Mouse (Mus musculus): Measurements from ENCODE around the gene Tmem109.

Gene Tmem109

DNA sequence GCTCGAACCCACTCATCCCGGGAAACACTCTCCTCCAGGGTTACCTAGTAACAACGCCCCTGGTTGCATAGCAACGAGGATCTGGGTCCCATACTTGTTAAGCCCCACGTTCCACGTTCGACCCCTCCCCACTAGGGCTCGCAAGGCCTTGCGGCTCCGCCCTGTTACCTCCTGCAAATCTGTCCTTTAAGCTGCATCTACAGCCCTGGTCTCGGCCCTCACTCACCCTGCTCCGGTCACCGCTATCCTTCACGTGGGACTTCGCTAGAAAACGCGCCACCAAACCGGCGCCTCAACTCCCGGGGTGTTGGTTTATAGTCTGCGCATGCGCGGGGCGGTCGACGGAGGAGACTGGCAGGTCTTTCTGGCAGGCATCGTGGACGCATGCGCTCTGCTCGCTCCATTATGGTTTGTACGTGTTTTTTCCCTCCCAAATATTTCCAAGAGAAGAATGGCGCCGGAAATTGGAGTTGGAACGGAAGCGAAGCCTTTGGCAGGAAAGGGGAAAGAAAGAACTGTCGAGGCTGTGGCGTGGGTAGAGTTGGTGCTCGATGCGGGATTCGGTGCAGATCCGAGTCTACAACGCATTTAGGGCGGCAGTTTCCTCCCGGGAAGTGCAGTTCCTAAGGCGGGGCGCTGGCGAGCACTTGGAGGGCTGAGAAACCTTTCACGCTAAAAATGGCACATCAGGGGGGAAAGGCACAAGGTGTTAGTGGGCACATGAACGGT, at the start of gene Tmem109:
TSS of gene Tmem109 (minus strand) at position 576 of the 729 bp plus-strand sequence.
- DNase-seq: peak; percentile 94 to 97

DNA sequence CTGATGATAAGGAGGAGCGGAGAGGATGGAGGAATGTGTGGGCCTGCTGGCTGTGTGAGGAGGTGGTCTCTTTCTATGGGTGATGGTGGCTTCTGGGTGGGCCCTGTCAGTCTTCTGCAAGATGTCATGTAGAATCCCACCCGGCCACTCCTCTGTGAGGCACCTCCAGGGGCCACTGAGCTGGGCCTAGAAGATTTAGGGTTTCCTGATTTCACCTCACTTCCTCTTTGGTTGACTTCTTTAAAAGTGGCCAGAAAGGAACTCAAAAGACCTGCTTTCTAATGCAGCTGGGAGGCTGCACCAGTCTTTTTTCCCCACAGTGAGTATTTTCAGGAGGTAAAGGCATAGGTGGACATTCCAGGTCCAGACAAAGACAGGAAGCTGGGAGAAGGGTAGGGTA, 48.8 kb upstream of the Tmem109 start:
- DNase-seq: no peak

DNA sequence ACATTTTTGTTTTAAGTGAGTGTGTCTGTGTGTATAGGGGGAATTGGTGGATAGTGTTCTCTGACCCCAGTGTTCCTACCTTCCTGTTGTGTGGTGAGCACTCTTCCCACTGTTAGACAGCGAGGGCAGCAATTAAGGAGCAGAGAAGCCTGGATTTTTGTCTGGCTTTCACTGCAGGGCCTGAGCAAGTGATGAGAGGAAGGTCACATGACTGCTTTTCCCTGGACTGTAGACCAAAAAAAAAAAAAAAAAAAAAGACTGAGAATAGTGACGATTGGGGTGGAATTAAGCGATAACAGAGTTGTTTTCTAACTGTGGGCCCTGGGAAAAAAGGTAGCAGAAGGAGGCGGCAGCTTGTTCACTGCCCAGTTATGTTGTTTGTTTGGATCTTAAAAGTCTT, 44.9 kb upstream of the Tmem109 start:
- no peak for DNase-seq

DNA sequence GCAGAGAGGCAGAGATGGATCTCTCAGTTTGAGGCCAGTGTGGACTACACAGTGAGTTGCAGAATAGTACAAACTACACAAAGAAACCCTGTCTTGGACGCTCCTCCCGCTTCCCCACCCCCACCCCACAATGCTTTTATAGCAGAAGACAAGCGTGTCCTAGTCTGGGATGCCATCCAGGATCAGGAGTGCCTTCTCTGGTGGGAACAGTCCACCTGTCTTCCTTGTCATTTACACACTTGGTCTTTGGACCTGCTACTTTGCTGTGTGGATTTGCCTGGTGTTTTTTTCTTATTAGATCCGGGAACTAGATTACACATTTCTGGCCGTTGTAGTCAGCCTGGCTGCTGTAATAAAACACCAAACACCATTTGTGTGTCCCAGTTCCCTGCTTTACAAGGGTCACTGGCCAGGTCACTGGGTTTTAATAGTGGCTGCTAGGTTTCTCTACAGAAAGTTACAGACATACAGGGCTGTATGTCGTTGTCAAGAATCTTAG, 44.4 kb upstream of the Tmem109 start:
- no peak for DNase-seq

DNA sequence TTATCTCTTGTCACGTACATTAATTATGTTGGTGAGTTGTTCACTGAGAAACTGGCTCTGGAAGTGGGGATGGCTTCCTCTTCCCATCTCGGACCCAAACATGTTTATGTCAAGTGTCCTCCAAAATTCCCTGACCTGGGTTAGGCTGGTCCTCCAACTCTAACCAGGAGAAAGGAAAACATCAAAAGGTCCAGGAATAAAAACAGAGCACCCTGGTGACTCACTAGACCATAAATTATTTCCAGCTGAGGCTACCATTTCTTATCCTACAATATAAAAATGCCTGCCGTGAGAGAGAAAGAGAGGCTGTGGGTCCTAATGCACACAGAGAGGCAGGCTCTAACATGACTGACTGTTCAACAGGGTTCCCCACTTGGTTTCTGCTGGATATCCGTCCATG, 42.4 kb upstream of the Tmem109 start:
- DNase-seq: no peak

DNA sequence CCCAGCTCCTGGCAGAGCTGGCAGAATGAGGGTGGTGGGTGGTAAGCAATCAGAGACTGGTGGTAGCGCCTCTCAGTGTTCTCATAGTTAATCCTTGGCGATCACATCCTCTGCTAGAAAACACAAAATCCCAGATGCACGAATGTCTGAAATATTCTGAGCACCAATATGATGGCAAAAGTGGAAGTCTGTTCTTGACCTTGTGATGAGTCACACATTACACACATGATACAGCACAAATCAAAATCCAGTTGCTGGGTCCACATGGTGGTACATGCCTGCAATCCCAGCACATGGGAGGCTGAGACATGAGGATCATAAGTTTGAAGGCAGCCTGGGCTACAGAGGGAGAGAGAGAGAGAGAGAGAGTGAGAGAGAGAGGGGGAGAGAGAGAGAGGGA, 39.3 kb upstream of the Tmem109 start:
- no peak for DNase-seq

DNA sequence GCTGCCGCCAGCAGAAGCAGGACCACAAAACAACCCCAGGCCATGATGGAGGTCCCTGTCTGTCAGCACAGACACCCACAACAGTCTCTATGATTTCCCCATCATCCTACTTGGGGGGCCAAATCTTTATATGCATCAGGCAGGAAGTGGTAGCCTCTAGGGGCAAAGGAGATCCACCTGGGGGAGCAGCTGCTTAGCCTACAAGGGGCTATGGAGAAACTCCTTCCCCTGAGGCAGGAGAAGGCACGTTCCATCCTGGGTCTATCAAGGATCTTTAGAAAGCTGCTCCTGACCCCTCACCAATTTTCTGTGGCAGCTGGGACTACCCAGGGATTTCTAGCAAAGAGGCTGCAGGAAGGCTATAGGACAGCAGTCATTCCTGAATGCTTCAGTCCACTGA, 38.7 kb upstream of the Tmem109 start, which contains the start of gene Zp1:
TSS of gene Zp1 (minus strand) at position 101 of the 400 bp plus-strand sequence.
- DNase-seq: no peak

DNA sequence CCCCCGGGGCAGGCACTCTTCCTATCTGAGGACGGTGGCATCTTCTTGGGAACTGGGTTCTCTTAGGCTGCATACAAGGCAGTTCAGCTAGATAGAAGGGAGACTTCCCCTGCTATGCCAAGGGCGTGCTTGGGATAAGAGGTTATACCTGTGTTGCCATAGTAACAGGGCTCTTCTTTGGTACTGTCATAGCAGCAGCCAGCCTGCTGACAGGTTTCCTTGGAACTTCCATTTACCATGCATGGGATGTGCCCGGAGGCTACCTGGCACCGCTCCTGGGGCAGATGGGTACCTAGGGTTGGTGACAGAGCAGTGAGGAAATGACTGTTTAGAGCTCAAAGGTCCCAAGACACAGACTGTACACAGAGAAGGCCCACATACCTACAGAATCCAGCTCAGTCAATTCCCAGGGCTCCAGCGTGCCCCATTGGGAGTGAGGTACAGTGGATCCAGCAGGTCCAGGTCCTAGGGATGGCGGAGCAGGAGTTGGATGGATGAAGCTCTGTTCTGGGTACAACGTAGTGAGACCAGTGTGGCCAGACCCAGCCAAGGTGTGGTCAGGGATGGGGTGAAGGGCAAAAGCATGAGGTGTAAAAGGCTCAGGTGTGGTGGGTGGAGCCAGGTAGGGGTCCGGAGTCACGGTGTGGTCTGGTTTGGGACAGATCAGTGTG, 36.7 kb upstream of the Tmem109 start:
- DNase-seq: peak; percentile 32 to 59

DNA sequence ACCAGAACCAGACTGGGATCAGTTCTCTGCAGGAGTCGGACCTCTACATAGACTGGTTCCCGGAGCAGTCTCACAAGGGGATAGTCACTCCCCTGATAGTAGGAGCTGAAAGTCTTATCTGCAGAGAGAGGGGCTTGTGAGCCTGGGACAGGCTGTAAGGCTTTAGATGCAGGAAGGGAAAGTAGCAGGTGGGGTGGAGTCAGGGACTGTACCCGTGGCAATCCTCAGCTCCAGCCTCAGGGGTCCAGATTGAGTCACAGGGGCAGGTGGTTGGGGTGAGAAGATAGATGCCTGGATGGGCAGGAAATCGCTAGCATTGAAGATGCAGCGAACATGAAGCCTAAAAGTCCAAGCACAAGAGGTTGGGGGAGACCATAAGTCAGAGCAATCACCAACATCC, 34.7 kb upstream of the Tmem109 start:
- no peak for DNase-seq

DNA sequence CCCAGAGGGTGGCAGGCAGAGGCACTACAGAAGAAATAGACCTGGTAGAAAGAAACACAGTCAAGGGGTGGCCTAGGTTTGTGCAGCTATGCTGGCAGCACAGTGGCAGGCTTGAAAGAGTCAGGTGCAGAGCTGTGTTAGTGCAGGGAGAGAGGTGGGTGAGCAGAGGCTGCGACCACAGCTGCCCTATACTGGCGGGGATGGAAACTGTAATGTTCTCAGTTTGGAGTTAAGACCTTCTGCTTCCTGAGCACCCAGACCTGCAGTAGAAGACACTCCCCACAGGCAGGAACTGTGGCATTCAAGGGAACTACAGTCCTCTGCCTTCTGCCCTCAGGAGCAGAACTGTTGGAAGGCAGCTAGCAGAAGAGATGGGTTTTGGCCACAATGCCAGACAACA, 33.1 kb upstream of the Tmem109 start:
- no peak for DNase-seq

DNA sequence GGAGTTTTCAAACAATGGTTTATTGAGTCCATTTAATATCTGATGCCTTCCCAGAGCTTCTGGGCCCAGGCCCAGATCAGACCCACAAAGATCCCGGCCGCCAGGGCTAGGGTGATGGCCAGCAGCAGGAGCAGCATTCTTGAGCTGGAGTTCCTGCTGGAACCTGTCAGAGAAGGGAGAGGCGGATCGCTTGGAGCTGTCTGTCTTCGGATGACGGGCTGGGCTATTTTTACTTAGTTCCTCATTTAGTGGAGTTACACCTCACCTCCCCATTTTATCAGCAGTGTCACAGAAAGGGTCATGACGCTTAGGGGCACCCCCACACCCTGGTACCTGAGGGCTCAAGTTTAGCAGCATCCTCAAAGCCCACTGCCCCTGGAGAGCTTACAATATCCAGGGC, 32.5 kb upstream of the Tmem109 start:
- DNase-seq: no peak

DNA sequence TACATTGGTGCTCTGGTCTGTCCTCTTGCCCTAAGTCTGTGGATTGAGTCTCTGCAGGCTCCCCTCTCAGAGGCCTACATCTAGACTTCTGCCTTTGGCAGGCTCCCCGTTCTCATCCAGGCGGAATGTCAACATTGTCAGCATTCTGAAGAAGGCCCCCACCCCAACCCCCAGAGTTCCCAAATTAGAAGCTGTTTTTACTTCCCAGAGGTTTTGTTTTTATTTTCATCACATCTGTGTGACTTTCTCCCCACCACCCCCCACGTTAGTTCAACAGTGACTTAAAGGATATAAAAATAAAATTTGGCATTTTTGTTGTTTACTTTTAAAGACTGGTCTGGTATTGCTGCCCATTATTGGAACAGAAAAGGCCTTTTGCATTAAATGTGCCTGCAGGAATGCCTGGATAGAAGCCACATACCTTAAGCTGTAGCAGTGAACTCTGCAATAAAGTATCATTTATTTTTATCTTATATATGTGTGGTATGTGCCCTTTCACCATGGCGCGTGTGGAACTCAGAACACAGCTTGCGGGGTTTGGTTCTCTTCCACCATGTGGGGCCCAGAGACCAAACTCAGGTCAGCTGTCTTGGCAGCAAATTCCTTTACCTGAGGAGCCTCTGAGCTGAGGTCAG, 27.4 kb upstream of the Tmem109 start:
- DNase-seq: no peak

DNA sequence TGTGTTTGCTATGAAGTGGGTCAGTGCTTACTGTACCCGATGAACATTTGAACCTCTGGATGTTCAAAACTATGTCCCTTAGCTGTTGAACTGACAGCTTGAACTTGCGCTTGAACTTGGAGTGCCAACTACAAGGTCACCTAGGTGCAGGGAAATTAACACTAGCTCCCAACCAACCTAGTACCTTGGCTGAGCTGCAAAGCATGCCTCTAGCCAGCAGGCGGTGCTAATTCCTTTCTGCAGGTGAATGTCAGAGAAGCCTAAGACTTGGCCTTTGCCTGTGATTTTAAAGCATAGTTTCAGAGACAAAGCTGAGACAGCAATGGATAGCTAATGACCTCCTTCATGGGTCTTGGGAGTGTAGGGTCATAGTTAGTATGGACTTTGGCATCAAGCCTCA, 26.1 kb upstream of the Tmem109 start:
- peak; percentile 70 to 79 for DNase-seq

DNA sequence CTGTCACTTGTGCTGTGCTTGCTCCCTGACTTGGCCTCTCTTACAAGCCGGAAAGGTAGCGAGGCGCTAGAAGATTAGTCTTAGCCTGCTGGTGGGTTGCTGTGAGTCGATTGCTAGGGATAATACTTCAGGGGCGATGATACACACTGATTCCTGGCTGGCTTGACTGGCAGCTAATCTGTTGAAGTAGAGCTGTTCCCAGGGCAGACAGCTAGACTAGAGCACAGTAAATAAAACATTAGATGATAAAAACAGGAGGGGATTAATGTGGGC, 23.9 kb upstream of the Tmem109 start:
- no peak for DNase-seq

DNA sequence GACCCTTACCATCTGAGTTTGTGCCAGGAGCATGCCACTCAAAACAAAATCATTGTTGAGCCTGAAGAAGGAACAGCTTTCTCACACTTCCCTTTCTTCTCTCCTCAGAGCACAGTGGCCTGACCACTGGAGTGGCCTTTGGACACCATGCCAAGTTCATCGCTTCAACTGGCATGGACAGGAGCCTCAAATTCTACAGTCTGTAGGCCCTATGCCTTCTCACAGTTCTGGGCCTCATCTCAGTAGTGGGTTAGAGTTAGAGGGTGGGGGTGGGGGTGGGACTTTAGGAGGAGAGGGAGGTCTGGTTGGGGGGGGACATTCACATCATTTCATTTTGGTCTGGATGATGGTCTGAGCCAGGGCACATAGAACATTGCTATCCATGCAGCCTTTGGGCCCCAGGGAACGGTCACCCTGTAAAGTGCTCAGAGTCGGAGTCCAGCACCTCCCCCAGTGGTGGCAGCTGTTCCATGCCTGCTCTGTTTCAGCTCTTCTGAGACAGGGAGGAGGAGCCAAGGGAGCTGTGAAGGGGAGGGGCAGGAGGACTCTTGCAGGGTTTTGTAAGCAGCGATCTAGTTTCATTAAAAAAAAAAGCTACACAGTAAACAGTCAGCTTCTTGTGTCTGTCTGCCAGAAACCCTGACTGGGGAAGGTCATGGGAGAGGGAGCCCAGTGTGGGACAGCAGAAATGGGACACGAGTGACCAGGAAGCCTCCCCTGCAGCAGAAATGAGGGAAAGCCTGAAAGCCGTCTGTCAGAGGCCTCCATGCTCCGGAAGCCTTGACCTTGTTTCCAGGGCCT, 23.3 kb upstream of the Tmem109 start:
- peak in 1 of 2 experiments; percentile 49 for DNase-seq

DNA sequence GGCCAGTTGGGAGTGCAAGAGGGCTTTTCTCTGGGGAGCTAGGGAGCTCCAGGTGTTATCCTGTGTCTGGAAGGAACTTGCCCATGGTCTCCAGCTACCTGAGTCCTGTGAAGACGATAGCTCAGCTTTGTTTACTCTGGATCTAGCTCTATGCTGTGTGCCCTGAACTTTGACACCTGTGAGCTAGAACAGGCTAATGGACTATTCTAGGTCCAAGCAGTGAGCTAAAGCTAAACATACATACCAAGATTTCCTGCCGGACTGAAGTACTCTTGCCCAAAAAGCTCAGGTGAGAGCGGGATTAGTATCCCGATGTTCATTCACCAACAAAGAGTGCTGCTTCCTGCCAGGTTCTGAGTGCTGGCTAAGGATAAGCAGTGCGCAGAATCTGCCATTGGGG, 22.7 kb upstream of the Tmem109 start:
- no peak for DNase-seq

DNA sequence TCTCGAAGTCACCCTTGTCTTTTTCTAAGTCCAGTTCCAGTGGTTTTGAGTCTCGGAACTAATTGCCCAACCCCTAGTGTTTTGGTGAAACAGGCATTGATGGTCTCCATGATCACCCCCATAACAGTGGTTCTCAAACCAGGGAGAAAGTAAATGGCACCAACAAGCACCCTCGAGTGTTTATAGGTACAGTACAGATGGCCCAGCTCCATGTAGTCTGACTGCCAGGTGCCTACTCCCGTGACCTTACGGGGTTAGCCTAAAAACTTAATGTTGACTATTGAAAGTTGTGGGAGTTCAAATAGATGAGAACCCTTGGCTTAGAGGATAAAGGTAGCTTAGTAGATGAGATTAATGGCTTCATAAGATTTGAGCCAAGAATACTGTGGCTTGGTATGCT, 19.2 kb upstream of the Tmem109 start:
- no peak for DNase-seq

DNA sequence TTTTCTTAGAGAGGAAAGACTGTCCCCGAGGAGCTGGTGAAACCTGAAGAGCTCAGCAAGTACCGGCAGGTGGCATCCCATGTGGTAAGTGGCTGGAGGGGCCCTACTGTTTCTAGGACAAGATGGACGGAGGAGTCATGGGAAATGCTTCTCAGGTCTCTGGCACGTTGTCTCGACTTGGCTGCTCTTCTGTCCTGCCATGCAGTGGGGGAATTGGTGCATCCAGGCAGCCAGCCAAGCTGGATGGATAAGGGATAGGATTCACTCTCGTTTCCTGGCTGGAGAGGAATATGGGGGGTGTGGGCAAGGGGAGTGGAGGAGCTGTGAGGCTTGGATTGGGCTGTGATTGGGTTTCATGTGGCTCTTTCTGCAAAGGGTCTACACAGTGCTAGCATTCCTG, 18.5 kb upstream of the Tmem109 start:
- DNase-seq: peak in 1 of 2 experiments; percentile 50

DNA sequence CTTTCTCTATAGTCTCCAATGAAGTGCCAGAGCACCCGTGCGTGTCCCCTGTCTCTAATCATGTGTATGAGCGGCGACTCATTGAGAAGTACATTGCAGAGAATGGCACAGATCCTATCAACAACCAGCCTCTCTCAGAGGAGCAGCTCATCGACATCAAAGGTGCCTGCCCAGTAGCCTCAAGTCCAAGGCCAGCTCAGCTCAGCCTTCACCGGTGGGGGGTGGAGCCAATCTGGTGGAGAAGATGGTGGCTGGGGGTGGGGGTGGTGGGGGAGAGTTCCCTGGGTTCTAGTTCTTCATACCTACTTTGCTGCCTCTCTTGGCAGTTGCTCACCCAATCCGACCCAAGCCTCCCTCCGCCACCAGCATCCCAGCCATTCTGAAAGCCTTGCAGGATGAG, 15.7 kb upstream of the Tmem109 start:
- DNase-seq: no peak

DNA sequence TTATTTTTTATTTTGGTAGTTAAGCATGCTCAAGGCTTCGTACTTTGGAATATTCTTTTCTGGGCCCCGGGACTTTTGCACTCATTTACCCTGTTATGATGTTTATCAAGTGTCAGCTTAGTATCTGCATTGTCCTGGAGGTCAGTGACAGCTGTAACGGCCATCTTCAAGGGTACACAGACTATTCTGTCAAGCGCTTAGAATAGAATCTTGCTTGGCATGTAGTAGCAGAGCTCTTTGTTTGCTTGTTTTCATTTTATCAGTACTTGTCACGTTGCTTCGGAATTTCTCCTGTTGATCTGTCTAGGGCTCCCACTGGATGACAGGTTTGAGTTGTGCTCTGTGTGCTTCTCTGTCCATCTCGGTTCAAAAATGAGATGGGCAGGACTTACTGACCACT, 15.0 kb upstream of the Tmem109 start:
- DNase-seq: no peak

DNA sequence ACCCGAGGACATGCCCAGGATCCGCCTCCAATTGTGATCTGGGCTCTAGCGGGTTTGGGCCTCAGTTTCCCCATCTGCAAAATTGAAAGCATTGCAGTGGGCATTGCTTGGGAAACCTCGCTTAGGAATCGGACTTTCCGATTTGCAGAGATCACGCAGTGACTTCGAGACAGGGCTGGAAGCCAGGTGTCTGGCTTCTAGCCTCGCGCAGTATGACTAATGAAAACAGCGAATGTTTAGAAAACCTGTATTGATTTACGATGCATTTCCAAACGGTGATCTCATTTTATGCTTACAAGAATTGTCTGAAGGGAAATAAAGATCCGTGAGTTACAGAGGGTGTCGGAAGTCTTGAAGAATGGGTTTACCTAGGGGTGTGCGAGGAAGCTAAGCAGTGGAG, 13.9 kb upstream of the Tmem109 start:
- no peak for DNase-seq

DNA sequence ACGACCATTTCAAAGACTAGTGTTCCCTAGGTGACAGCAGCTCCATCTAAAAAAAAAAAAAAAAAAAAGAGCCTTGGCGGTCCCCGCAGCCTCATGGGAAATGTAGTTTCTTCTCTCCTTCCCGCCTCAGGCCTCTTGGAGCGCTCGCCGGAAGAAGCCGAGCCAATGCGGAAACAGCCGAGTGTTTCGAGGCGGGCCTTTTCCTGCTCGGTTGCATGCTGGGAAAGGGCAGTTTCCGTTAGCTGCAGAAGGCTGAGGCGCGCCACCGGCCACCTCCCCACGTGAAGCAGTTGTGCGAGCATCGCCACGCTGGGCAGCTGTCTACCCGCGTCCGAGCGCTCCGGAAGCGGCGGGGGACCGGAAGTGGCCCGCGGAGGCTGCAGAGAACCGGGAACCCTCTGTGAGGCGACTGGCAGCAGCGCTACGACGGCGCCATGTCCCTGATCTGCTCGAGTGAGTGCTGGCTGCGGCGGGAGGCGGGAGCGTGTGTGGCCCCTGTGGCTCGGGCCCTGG, 13.3 kb upstream of the Tmem109 start, which contains the start of gene Prpf19:
TSS of gene Prpf19 (plus strand) at position 216 of the 513 bp plus-strand sequence.
- peak; percentile 99 to 100 for DNase-seq

DNA sequence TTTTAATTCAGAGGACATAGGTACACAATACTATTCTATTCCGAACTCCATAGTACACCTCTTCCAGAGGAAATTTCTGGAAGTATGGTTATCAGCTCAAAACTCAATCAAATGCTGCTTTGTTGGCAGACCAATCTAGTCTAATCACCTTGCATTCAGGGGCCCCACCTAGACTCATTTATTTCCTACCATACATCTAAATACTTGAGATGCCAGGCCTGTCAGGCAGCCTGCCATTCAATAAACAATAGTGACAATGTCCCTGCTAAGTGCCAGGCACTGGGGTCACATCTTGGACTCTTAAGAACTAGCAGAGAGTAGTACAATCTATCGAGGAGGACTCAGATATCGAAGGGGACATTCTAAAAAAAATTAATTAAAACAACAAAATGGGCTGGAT, 10.4 kb upstream of the Tmem109 start:
- no peak for DNase-seq

Measured in cerebellum, postnatal 25 days (tissue).